Mouse (Mus musculus) kidney, adult 18-20 months (tissue): ENCODE measurements at regions not wholly inside any gene's neighbourhood (a gene's known extent, or its start where the extent isn't known, plus 50 kb on each side); places are given as distances from the start of the nearest gene placed in this dataset.

ENCODE experiments used
- DNase-seq: peaks from one replicate; pipeline ENCODE4 v3.0.0; 2021

DNA sequence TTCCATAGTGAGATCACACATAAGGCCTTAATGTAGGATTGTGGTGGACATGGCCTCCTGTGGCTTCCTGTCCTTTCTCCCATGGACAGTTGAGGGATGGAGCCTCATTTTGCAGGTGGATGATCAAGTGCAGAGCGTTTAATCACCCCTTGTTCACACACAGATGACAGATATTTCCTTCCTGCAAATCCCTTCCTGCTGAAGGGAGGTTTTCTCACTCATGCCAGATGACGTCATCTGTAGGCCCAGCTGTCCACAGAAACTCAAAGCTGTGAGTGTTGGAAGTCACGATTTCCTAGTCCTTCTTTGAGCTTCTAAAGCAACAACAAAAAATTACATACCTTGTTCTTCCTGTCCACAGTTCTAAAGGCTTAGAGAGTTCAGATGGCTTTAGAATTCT lies 1935.3 kb upstream of the Lrrc6 start:
- no peak for DNase-seq

- DNase-seq, result no peak
Measured at GRCm38 (mm10) chr15:68431251-68431650, 1930.5 kb upstream of the Lrrc6 start.

DNA sequence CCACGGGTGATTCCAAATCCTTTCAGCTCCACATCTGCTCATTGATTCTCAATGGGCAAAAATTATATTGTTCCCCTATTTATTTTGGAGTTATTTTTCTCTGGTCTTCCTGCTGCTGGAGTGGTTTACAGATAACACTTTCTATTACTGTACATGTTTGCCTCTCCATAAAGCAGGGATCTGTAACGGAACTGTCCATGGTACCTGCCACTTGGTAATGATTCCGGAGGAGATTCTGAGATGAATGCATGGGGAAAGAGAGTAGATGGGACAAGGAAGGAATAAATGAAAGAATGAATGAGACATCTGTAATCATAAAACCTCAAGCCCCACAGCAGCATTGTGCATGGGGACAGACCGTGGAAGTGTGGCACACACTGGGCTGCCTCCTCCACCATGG lies 1929.8 kb upstream of the Lrrc6 start:
- no peak for DNase-seq

GRCm38 (mm10) chr15:68428444-68429228 lies 1927.9 kb upstream of the Lrrc6 start:
- DNase-seq, result no peak

GRCm38 (mm10) chr15:68417142-68417541 lies 1916.4 kb upstream of the Lrrc6 start:
- no peak for DNase-seq

DNA sequence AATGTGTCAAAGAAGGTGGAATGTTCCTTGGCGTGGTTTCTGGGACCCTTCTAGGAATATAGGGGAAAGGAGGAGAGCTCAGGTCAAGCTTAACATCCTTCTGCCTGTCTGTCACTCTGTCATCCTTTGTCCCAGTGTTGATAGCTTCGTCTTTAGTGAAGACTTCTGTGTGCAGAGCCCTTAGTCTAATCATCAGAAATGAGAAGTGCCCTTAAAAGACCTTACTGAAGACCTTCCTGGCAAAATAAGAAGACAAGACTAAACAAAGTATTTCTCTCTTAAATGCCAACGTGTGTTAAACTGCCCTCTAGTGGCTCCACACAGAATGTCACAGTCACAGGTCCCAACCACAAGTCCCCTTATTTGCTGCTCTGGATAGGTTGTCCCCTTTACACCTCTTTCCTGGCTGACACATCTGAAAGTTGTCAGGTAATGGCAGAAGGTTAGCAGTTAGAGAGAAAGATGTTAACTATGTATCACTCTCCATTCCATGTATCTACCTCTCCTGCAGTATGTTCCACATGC lies 1914.8 kb upstream of the Lrrc6 start:
- DNase-seq, result peak; percentile 30

- no peak for DNase-seq
Measured at GRCm38 (mm10) chr15:68414047-68414446, 1913.3 kb upstream of the Lrrc6 start.

GRCm38 (mm10) chr15:68412697-68413096 lies 1912.0 kb upstream of the Lrrc6 start:
- no peak for DNase-seq

GRCm38 (mm10) chr15:68412156-68412555 lies 1911.4 kb upstream of the Lrrc6 start:
- DNase-seq, result no peak

DNA sequence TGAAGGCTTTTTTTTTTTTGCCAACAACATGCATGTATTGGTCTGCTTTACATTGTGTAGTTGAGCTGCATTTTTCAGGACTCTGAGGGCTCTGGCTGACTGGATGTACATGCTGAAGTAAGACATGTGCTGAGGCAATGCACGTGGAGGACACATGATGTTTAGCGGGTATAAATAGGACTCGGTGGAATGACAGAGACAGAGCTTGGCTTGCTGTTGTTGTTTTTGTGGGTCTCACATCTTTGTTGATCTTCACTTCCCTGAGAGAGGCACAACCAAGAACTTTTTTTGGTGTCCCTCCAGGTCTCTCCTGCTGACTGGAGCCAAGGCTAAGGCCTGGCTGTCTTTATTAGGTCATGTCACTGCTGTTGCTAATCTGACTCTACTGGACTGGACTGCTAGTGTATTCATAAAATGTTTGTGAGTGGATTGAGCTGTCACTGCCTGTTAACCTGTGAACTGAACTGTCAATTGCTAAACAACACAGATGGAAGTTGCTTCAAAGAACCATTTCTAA lies 1902.9 kb upstream of the Lrrc6 start:
- no peak for DNase-seq

GRCm38 (mm10) chr15:68401726-68402125 lies 1901.0 kb upstream of the Lrrc6 start:
- DNase-seq, result no peak

DNA sequence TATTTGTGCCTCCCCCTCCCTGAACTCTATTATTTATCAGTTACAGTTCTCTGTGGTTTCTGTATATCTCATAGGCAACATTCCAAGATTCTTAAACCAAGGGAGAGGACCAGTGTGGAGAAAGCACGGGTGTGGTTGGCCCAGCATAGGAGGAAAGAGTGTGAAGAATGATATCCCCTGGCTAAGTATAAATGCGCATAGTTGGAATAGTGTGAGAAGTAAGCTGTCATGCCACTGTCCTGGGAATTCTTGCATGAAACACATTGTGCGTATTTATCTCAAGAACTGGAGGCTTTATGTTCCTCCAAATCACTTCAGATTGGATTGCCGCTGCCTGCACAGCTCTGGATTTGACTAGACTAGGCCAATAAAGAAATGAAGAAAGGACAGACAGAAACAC lies 1900.3 kb upstream of the Lrrc6 start:
- no peak for DNase-seq

GRCm38 (mm10) chr15:68396566-68396965 lies 1895.9 kb upstream of the Lrrc6 start:
- DNase-seq, result no peak

DNA sequence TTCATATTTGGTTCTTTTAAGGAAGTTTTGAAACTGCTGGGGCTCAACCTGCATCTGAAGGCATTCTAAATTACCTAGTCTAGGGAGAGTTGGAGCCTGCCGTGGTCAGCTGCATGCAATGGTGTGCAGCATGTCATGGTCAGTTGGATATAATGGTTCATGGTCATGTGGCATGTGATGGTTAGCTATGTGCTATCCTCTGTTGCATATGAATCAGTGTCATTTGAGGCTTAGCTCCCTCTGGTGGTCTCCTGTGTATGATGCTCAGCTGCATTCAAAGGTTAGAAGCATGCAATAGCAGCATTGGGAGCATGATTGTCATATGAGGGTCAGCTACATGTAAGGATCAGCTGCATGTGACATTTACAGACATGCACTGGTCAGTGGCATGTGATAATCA lies 1894.0 kb upstream of the Lrrc6 start:
- DNase-seq, result no peak

GRCm38 (mm10) chr15:68394157-68394556 lies 1893.4 kb upstream of the Lrrc6 start:
- no peak for DNase-seq

DNA sequence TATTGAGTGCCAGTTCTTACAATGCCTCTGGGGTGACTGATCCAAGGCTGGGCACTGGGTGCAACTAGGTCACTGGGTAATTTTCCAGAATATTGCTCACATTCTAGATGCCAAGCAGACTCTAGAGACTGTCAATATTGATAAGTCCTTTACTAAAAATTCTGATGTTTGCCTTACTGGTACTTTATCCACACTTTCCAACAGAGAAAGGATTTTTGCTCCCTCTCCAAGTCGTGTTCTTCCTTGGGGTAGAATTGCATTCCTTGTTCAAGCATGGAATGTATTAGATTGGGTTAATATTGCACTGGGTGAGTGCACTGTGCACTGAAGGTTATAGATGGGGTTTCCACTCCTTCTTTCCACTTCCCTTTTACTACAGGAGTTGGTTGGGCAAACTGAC lies 1891.0 kb upstream of the Lrrc6 start:
- DNase-seq, result no peak

GRCm38 (mm10) chr15:68389855-68390254 lies 1889.1 kb upstream of the Lrrc6 start:
- no peak for DNase-seq

DNA sequence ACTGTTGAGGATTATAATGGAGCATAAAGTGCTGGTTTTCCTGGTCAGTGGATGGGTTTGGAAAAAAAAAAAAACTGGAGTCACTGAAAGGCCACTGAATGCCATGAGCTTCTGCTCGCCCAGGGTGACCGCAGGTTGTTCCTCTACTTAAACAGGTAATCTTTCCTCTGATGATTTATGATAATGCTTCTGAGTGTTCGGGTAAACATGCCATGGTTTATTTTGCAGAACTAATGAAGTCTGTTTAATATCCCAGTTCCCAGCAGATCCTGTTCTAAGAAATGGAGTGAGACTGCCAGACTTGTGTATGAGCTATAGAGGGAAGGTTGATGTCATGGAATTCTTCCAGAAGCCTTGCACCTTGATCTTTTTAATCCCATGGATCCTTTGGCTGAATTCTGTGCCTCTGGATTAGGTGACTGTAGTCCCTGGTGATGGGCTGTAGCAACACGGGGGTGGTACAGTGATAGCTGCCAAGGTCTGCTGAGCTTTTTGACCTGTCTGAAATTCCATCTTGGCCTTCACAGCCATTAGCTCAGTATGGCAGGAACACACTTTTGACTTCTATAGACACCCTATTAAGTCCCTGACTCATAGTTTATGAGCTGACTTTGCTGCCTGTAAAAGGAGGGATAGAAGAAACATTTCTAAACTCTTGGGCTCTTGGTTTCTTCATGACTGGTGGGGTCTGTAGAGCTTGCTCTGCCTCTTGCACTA lies 1886.8 kb upstream of the Lrrc6 start:
- DNase-seq, result peak; percentile 14

- no peak for DNase-seq
Measured at GRCm38 (mm10) chr15:68384571-68385335, 1884.0 kb upstream of the Lrrc6 start.

GRCm38 (mm10) chr15:68375166-68375565 lies 1874.5 kb upstream of the Lrrc6 start:
- no peak for DNase-seq

DNA sequence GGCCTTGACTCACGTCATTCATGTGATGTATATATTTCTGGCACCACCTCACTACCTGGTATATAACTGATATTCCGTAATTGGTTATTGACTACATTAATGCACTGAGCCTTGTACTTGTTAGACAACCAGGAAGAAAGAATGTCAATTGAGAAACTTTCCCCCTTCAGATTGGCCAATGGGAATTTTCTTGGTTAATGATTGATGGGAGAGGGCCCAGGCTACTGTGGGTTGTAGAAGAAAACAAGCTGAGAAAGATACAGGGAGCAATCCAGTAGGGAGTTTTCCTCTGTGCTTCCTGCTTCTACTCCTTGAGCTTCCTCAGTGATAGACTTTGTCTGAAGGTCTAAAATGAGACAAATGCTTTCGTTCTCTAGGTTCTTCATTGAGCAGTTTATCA lies 1866.1 kb upstream of the Lrrc6 start:
- DNase-seq, result no peak

DNA sequence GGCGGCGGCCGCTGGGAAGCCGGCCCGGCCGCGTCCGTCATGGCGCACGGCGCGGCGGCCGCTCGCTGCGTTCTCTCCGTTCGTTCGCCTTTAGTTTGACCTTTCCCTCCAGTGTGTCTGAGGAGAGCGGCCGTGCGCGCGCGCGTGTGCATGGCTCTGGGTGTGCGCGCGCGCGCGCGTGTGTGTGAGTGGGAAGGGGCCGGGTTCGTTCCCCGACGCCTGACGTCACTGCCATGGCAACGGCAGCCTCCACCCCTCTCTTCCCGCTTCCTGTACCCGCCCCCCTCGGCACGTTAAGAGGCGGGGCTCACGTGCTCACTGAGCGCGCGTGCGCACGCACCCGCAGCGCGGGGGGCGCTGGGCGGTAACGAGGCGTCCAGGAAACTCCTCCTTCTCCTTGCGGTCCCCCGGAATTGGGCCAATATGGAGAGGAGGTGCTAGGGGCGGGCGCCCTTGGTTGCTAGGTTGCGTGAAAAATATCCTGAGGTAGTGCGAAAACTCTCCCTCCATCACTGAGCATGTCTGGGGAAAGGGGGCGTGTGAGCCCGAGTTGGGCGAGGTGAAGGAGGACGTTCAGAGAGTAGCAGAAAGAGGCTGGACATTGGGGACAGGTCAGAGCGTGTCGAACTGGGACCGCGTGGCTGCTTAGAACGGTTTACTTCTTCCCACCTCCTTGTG lies 1862.5 kb upstream of the Lrrc6 start:
- peak; percentile 99 for DNase-seq
